ENCODE assay signal across 19 mouse cellular contexts in the genomic region with DNA sequence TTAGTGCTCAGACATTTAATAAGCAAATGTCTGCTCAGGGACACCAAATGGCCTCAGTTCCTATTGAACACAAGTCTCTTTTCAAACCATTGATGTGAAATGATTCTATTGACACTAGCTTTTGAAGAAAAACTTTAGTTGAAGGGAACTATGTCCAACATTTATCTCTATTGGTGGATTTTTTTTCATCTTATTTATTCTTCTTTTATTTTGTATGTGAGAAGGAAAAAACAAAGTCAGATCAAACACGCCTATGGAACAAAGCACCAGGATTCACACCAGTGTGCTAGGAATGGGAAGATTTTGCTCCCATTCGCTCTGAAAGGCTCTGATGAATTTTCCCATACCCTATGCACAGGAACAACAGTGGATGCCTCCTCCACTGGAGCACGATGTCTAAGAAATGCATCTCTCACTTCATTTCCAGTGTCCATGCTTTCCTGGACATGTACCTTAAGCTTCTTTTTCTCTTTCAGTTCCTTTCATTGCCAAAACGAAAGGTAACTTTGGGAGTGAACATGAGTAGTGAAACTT.
A peak's percentile ranks its signal among the peaks of the same experiment; 100 is the strongest.
DNase-seq lines count a peak whose midpoint lies in the region; ATAC-seq and TF ChIP-seq lines count a peak whose summit lies in the region.
"Had no signal": no experiment of that assay in that cellular context is flagged by ENCODE, and none has a peak within 500 bp of the region (broad histone marks: within the 10 kb centered on the region; RNA-seq: fewer than 3 reads in every experiment).

No protein-coding gene starts in this region.

- no peak for TF ChIP-seq CTCF in forebrain, postnatal 0 days (IDR thresholded peaks at IDR 0.05; ENCODE audit: low read depth)
- TF ChIP-seq CTCF in brain, embryonic 14.5 days (IDR thresholded peaks at IDR 0.05; ENCODE audit: borderline replicate concordance, extremely low read depth, insufficient read depth, insufficient read length) = no peak

- no peak overlapping the region for H3K4me3 ChIP-seq in forebrain, embryonic 10.5 days
- no peak overlapping the region for H3K4me3 ChIP-seq in forebrain, postnatal 0 days (ENCODE audit: low read depth, low read length)
- H3K4me3 ChIP-seq in forebrain, embryonic 12.5 days (replicated peaks) = no peak overlapping the region
- H3K4me3 ChIP-seq in forebrain, embryonic 16.5 days (replicated peaks; ENCODE audit: low read length) = no peak overlapping the region
- H3K4me3 ChIP-seq: embryonic facial prominence, embryonic 13.5 days; heart, embryonic 13.5 days; hindbrain, embryonic 12.5 days had no signal

- ATAC-seq in forebrain, postnatal 0 days = no peak
- ATAC-seq in forebrain, embryonic 12.5 days (ENCODE audit: low FRiP score) = peak; percentile 60; the same call in 1 of the 2 replicates
- peak; percentile 47; the same call in 1 of the 2 replicates for ATAC-seq in forebrain, embryonic 16.5 days
- ATAC-seq: activated CD4-positive, CD25-positive, alpha-beta regulatory T cell, adult 4 months; inflammation-experienced regulatory T-cells, adult 6 months; intestine, postnatal 0 days; Patski had no signal

- H3K9ac ChIP-seq in forebrain, postnatal 0 days = no peak overlapping the region
- H3K9ac ChIP-seq in forebrain, embryonic 12.5 days = no peak overlapping the region
- no peak overlapping the region for H3K9ac ChIP-seq in forebrain, embryonic 16.5 days (replicated peaks; ENCODE audit: low read depth, low read length)
- H3K9ac ChIP-seq: embryonic facial prominence, embryonic 13.5 days; heart, embryonic 13.5 days; hindbrain, embryonic 12.5 days had no signal

- peaks cover 58% of the 10 kb centered on the region for H3K27me3 ChIP-seq in forebrain, embryonic 10.5 days (ENCODE audit: poor library complexity, severe bottlenecking)
- H3K27me3 ChIP-seq in forebrain, postnatal 0 days (ENCODE audit: insufficient read depth, low read length) = no peaks in the 10 kb centered on the region
- no peaks in the 10 kb centered on the region for H3K27me3 ChIP-seq in forebrain, embryonic 12.5 days
- no peaks in the 10 kb centered on the region for H3K27me3 ChIP-seq in forebrain, embryonic 16.5 days (replicated peaks; ENCODE audit: control insufficient read depth, insufficient read depth, low read length)
- H3K27me3 ChIP-seq: CH12.LX; embryonic facial prominence, embryonic 13.5 days; heart, embryonic 13.5 days; hindbrain, embryonic 12.5 days; Patski had no signal

- peaks cover 5% of the 10 kb centered on the region; the same call in 1 of the 2 replicates for H3K36me3 ChIP-seq in forebrain, embryonic 10.5 days (replicated peaks)
- H3K36me3 ChIP-seq in forebrain, postnatal 0 days (ENCODE audit: insufficient read depth) = no peaks in the 10 kb centered on the region
- H3K36me3 ChIP-seq in forebrain, embryonic 12.5 days (replicated peaks) = no peaks in the 10 kb centered on the region
- no peaks in the 10 kb centered on the region for H3K36me3 ChIP-seq in forebrain, embryonic 16.5 days (ENCODE audit: control insufficient read depth, insufficient read depth)
- H3K36me3 ChIP-seq: embryonic facial prominence, embryonic 13.5 days; heart, embryonic 13.5 days; hindbrain, embryonic 12.5 days had no signal

- WGBS in forebrain, embryonic 10.5 days = 27% methylated on average over 4 of the region's 4 CpGs
- WGBS in forebrain, postnatal 0 days = 16% methylated on average over 4 of the region's 4 CpGs
- 16% methylated on average over 4 of the region's 4 CpGs for WGBS in forebrain, embryonic 12.5 days
- WGBS in forebrain, embryonic 16.5 days = 11% methylated on average over 4 of the region's 4 CpGs

- H3K9me3 ChIP-seq in forebrain, embryonic 10.5 days = peaks cover 3% of the 10 kb centered on the region; the same call in 1 of the 2 replicates
- H3K9me3 ChIP-seq in forebrain, postnatal 0 days (ENCODE audit: low read length) = no peaks in the 10 kb centered on the region
- no peaks in the 10 kb centered on the region; the same call in 1 of the 2 replicates for H3K9me3 ChIP-seq in forebrain, embryonic 12.5 days
- H3K9me3 ChIP-seq in forebrain, embryonic 16.5 days (ENCODE audit: control insufficient read depth, low read length) = no peaks in the 10 kb centered on the region
- H3K9me3 ChIP-seq: embryonic facial prominence, embryonic 13.5 days; heart, embryonic 13.5 days had no signal

- DNase-seq in forebrain, embryonic 10.5 days (ENCODE audit: extremely low spot score, low spot score) = peak; percentile 36
- DNase-seq in forebrain, postnatal 0 days = no peak
- peak; percentile 83 for DNase-seq in brain, embryonic 14.5 days (ENCODE audit: low read depth)
- DNase-seq in heart, postnatal 4 days = no peak
- DNase-seq: adrenal gland, postnatal 14 days; cerebellum, adult 18-20 months; cerebellum, adult 9-11 months; cerebellum, postnatal 36 days; heart, postnatal 36 days had no signal

- no peak overlapping the region for H3K4me2 ChIP-seq in forebrain, postnatal 0 days (ENCODE audit: low read depth)
- H3K4me2 ChIP-seq in forebrain, embryonic 12.5 days = peak overlapping the region; percentile 30; the same call in 1 of the 2 replicates
- H3K4me2 ChIP-seq in forebrain, embryonic 16.5 days (ENCODE audit: low read length) = no peak overlapping the region
- H3K4me2 ChIP-seq: embryonic facial prominence, embryonic 13.5 days; heart, embryonic 13.5 days; hindbrain, embryonic 12.5 days had no signal

- H3K4me1 ChIP-seq in forebrain, embryonic 10.5 days = peaks cover 51% of the 10 kb centered on the region
- H3K4me1 ChIP-seq in forebrain, postnatal 0 days (ENCODE audit: insufficient read depth) = no peaks in the 10 kb centered on the region
- peaks cover 9% of the 10 kb centered on the region for H3K4me1 ChIP-seq in forebrain, embryonic 12.5 days
- H3K4me1 ChIP-seq in forebrain, embryonic 16.5 days (replicated peaks; ENCODE audit: control insufficient read depth, insufficient read depth, low read length) = peaks cover 4% of the 10 kb centered on the region; the same call in 1 of the 2 replicates
- H3K4me1 ChIP-seq: embryonic facial prominence, embryonic 13.5 days; heart, embryonic 13.5 days had no signal

- no peak for TF ChIP-seq POLR2A in brain, embryonic 14.5 days (IDR thresholded peaks at IDR 0.05; ENCODE audit: borderline replicate concordance, extremely low read depth, insufficient read depth, insufficient read length, poor library complexity, severe bottlenecking)

- peak overlapping the region; percentile 86 for H3K27ac ChIP-seq in forebrain, embryonic 10.5 days
- H3K27ac ChIP-seq in forebrain, postnatal 0 days (ENCODE audit: low read depth, low read length) = no peak overlapping the region
- peak overlapping the region; percentile 90 for H3K27ac ChIP-seq in forebrain, embryonic 12.5 days
- peak overlapping the region; percentile 75 for H3K27ac ChIP-seq in forebrain, embryonic 16.5 days (ENCODE audit: low read length)
- H3K27ac ChIP-seq: embryonic facial prominence, embryonic 13.5 days; heart, embryonic 13.5 days; hindbrain, embryonic 12.5 days had no signal

Comparison
In these comparisons a context has a peak if more than half of its experiments do, and no peak if none do; other contexts are left out.
1. DNase-seq: peak in forebrain, embryonic 10.5 days (single experiment) and brain, embryonic 14.5 days (single experiment); none in forebrain, postnatal 0 days (single experiment) and heart, postnatal 4 days (single experiment).